Mouse (Mus musculus): ENCODE measurements around the gene Naip2. TPM values are rescaled to one million over a fixed set of nuclear protein-coding genes. Genes with fewer than 3 reads are reported as not detected.

The Naip2 gene
- polyA plus RNA-seq, 1 experiment from 2014 or later: 0.11 TPM

Other genes starting within 250 kb of the Naip2 start
- gene Mccc2, start 186.5 kb downstream of the Naip2 start, polyA plus RNA-seq (2014; fragmentation: Nextera tagmentation; extraction: Ambion mirVana): 37.2 and 44.0 TPM in 2 replicates
- 23.0 and 25.5 TPM in 2 replicates for gene Bdp1, start 98.0 kb downstream of the Naip2 start, polyA plus RNA-seq (2014; fragmentation: Nextera tagmentation; extraction: Ambion mirVana)
- gene Serf1, start 94.1 kb downstream of the Naip2 start, polyA plus RNA-seq (2014; fragmentation: Nextera tagmentation; extraction: Ambion mirVana): 447 TPM in 2 replicates
- 49.8 and 51.8 TPM in 2 replicates for gene Smn1, start 77.2 kb downstream of the Naip2 start, polyA plus RNA-seq (2014; fragmentation: Nextera tagmentation; extraction: Ambion mirVana)
- gene Naip5, start 44.2 kb upstream of the Naip2 start, polyA plus RNA-seq (2014; fragmentation: Nextera tagmentation; extraction: Ambion mirVana): 0.12 and 0.28 TPM in 2 replicates
- 0.03 and 0.08 TPM in 2 replicates for gene Naip6, start 115.6 kb upstream of the Naip2 start, polyA plus RNA-seq (2014; fragmentation: Nextera tagmentation; extraction: Ambion mirVana)

Data from neural tube, embryonic 14.5 days (tissue).